Mouse (Mus musculus) ES-Bruce4 (cell line): Measurements from ENCODE around the gene Mrpl3.

ENCODE experiments used
- CTCF ChIP-seq: IDR thresholded peaks from one replicate; pipeline ENCODE4 v1.8.1; 2011; ENCODE audit warnings: low read depth, low read length
- EP300 ChIP-seq: IDR thresholded peaks from 2 replicates; pipeline ENCODE4 v1.6.1; 2011; ENCODE audit warnings: low read depth, low read length; ENCODE audit not compliant: insufficient read depth

- TF ChIP-seq EP300 (no peak), CTCF (no peak)
Measured at GRCm38 (mm10) chr9:105050257-105050656, 2.8 kb upstream of the Mrpl3 start.
